Mouse (Mus musculus) embryonic stem cell, embryonic (primary cell): ENCODE measurements around the gene Wdr27.
"Not testable (repeated sequence)": the region's sequence is repeated elsewhere in the genome, so short reads cannot be mapped to it uniquely, and the experiment has no call there.

Source experiments
- CTCF ChIA-PET, 4 experiments: fragments of 300-600 bp in 2 of 4; fragments of 350-600 bp in 2 of 4; sonication (Branson Sonifier 250); formaldehyde crosslinking; loops; one replicate each; lab custom pipeline; 2022; ENCODE audit warnings: inconsistent platforms in 2 of 4; lab: Charles Lee
- POLR2A ChIA-PET, 4 experiments: fragments of 300-600 bp in 2 of 4; fragments of 350-600 bp in 2 of 4; sonication (Branson Sonifier 250); formaldehyde crosslinking; loops; one replicate each; lab custom pipeline; 2022; ENCODE audit warnings: antibody characterized with exemption in 4 of 4, inconsistent platforms in 1 of 4; lab: Charles Lee

Gene Wdr27

GRCm38 (mm10) chr17:14904206-14904605 is 38.8 kb downstream of the Wdr27 start:
- POLR2A ChIA-PET = no interaction called here
- CTCF ChIA-PET = interaction anchor here in 3 of 4 experiments (0.6 to 2.1 kb wide), 5 partner anchors 296 to 382 kb away, joined by 3 to 7 read pairs (median 4); no protein-coding TSS in a partner anchor

GRCm38 (mm10) chr17:14903212-14903611 is 39.7 kb downstream of the Wdr27 start:
- POLR2A ChIA-PET = no interaction called here
- CTCF ChIA-PET = interaction anchor here in 3 of 4 experiments (0.8 to 2.1 kb wide), 5 partner anchors 357 to 387 kb away, joined by 3 to 7 read pairs (median 4); no protein-coding TSS in a partner anchor

- ChIA-PET POLR2A (no interaction called here), CTCF (no interaction called here)
Observed at GRCm38 (mm10) chr17:14898972-14899371, 44.0 kb downstream of the Wdr27 start.

DNA sequence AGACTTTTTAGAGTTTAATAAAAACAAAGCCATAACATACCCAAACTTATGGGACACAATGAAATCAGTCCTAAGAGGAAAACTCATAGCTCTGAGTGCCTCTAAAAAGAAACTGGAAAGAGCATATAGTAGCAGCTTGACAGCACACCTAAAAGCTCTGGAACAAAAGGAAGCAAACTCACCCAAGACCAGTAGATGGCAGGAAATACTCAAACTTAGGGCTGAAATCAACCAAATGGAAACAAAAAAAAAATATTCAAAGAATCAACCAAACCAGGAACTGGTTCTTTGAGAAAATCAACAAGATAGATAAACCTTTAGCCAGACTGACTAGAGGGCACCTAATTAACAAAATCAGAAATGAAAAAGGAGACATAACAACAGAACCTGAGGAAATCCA is 47.9 kb downstream of the Wdr27 start:
- POLR2A ChIA-PET = not testable (repeated sequence)
- CTCF ChIA-PET = interaction anchor here in 2 of 4 experiments (0.6 to 0.7 kb wide), 3 partner anchors 12 to 287 kb away, joined by 3 to 4 read pairs (median 4); no protein-coding TSS in a partner anchor

- ChIA-PET POLR2A (no interaction called here), CTCF (interaction anchor here in 2 of 4 experiments (0.6 to 1.7 kb wide), 2 partner anchors 25 to 35 kb away, joined by 3 to 4 read pairs; no protein-coding TSS in a partner anchor)
Observed at GRCm38 (mm10) chr17:14886933-14887332, 56.0 kb downstream of the Wdr27 start.

DNA sequence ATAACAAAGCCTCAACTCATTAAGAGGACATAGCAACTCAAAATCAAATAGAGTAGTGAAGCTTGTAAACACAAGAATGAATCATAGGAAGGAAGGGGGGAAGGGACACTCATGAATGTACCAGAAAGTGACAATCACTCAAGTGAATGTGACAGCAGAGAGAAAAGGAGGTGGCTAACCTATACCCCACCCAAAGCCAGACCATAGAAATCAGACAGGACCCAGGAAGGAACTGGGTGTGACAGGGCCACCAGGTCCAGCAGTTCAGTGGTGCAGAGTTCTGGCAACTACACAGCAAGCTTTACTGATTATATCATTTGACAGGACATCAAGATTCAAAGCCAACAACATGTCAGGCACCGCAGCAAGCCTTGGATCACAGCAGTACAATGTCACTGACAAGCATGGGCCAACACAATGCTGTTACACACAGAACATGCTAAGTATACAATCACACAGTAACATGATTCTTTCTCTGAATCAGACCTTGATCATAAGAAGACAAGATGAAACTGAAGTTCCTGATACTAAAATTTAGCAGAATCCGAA is 68.2 kb downstream of the Wdr27 start:
- ChIA-PET POLR2A (no interaction called here), CTCF (no interaction called here)

GRCm38 (mm10) chr17:14860220-14860619 is 82.7 kb downstream of the Wdr27 start:
- POLR2A ChIA-PET = no interaction called here
- CTCF ChIA-PET = no interaction called here

- ChIA-PET CTCF (no interaction called here), POLR2A (no interaction called here)
Observed at GRCm38 (mm10) chr17:14847709-14848108, 95.2 kb downstream of the Wdr27 start.

- POLR2A ChIA-PET = no interaction called here
- CTCF ChIA-PET = interaction anchor here in 1 of 4 experiments (0.6 kb wide), 1 partner anchor 93 kb away, joined by 5 read pairs; no protein-coding TSS in a partner anchor
Observed at GRCm38 (mm10) chr17:14846880-14847279, 96.1 kb downstream of the Wdr27 start.

GRCm38 (mm10) chr17:14826715-14827295 is 116.2 kb downstream of the Wdr27 start:
- POLR2A ChIA-PET = interaction anchor here in 3 of 4 experiments (0.6 to 2.1 kb wide), 3 partner anchors 9 to 10 kb away, joined by 3 to 13 read pairs (median 10); no protein-coding TSS in a partner anchor
- CTCF ChIA-PET = no interaction called here

GRCm38 (mm10) chr17:14824938-14825337 is 118.0 kb downstream of the Wdr27 start:
- CTCF ChIA-PET = no interaction called here
- POLR2A ChIA-PET = interaction anchor here in 1 of 4 experiments (1.0 to 1.9 kb wide), 2 partner anchors 10 to 58 kb away, joined by 3 to 6 read pairs; no protein-coding TSS in a partner anchor

GRCm38 (mm10) chr17:14817975-14818374 is 125.0 kb downstream of the Wdr27 start:
- POLR2A ChIA-PET = interaction anchor here in 3 of 4 experiments (0.5 to 2.4 kb wide), 29 partner anchors 8 to 1178 kb away, joined by 3 to 20 read pairs (median 4); partner anchors contain the start of genes 1600012H06Rik (in 2 of the 3), Wdr27 (in 2 of the 3), Dact2 (in 1 of the 3) and Dll1 (in 1 of the 3)
- CTCF ChIA-PET = interaction anchor here in 1 of 4 experiments (1.2 kb wide), 1 partner anchor 94 kb away, joined by 3 read pairs; no protein-coding TSS in a partner anchor

- ChIA-PET POLR2A (interaction anchor here in 1 of 4 experiments (2.1 to 2.4 kb wide), 2 partner anchors 9 to 10 kb away, joined by 7 to 13 read pairs; no protein-coding TSS in a partner anchor), CTCF (no interaction called here)
Observed at GRCm38 (mm10) chr17:14816107-14816506, 126.9 kb downstream of the Wdr27 start.

GRCm38 (mm10) chr17:14815304-14815703 is 127.7 kb downstream of the Wdr27 start:
- ChIA-PET CTCF (no interaction called here), POLR2A (interaction anchor here in 1 of 4 experiments (1.2 kb wide), 2 partner anchors 10 to 13 kb away, joined by 3 to 6 read pairs; no protein-coding TSS in a partner anchor)

DNA sequence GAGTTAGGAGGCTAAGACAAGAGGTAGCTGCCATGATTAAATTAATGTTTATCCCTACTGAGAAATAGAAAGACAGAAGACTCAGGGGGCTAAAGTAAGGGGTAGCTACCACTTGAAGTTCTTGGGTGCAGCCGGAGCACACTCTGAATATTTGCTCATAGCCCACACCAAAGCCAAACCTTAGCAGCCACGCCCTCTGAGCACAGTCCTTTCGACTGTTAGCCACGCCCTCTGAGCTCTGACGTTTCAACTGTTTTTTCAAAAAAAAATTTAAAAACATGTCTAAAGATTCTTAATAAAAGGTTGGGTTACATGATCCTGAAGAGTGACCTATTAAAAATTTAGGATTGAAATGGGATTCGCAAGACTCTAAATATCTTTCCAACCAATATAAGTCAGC is 130.3 kb downstream of the Wdr27 start:
- POLR2A ChIA-PET = interaction anchor here in 1 of 4 experiments (0.6 kb wide), 1 partner anchor 56 kb away, joined by 3 read pairs; no protein-coding TSS in a partner anchor

GRCm38 (mm10) chr17:14812033-14812432 is 130.9 kb downstream of the Wdr27 start:
- ChIA-PET POLR2A (interaction anchor here in 1 of 4 experiments (0.6 kb wide), 1 partner anchor 55 kb away, joined by 3 read pairs; no protein-coding TSS in a partner anchor), CTCF (no interaction called here)

More for the DNA sequence above, 130.3 kb downstream of the Wdr27 start:
- CTCF ChIA-PET = no interaction called here

DNA sequence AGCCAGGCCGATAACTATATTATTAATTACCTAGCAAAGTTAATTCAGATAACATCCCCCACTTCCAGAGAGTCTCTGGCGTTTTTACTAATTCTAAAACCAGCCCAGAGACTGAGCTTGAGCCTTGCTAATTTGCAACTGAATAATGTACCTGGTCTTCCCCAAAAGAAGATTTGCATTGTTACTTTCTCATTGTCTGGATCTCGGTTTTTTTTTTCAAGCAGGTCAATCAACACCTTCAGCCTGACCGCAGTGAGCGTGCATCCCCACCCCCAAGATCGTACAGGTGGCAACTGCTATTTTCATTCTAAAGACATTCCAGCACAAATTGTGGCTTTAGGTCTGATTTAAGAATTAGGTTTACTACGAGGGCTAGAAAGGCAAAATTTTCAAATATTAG is 136.2 kb downstream of the Wdr27 start:
- ChIA-PET CTCF (no interaction called here), POLR2A (interaction anchor here (0.6 to 2.6 kb wide), 5 partner anchors 10 to 604 kb away, joined by 3 to 8 read pairs (median 4); no protein-coding TSS in a partner anchor)

DNA sequence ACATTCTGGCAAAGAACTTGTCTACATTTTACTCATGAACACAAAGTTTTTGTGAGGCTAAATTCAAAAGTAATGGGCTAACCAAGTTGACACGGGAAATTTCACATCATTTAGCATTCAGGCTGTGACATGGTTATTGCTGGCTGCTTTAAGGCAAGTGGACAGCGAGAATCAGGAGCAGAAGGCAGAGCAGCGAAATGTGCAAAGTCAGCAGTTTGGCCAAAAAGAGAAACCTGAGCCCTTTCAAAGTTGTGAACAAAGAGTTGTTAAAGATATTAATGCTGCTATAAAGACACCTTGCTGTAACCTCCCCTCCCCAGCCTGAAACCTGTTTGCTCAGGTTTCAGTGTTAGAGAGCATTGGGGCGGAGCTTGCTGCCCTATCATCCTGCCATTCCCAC is 143.7 kb downstream of the Wdr27 start:
- ChIA-PET CTCF (no interaction called here), POLR2A (interaction anchor here in 1 of 4 experiments (1.2 to 3.0 kb wide), 2 partner anchors 9 to 19 kb away, joined by 3 to 9 read pairs; no protein-coding TSS in a partner anchor)

- ChIA-PET CTCF (no interaction called here), POLR2A (no interaction called here)
Observed at GRCm38 (mm10) chr17:14795074-14795473, 147.9 kb downstream of the Wdr27 start.
